Mouse (Mus musculus) midbrain, embryonic 12.5 days (tissue): Measurements from ENCODE around the gene Tfap4. TPM values are rescaled to one million over a fixed set of nuclear protein-coding genes. Genes with fewer than 3 reads are reported as not detected.

Experiments used
- ATAC-seq: fragments of 200-750 bp; cut with Nextera tagmentation; 2 replicates; pipeline ENCODE4 v1.8.0; 2017; ENCODE audit warnings: low read depth, moderate TSS enrichment, moderate library complexity; ENCODE audit not compliant: low FRiP score
- H3K27ac ChIP-seq: fragments of 300-500 bp; sonication (generic); replicated peaks from 2 replicates; pipeline ENCODE4 v1.5.1; 2016; ENCODE audit warnings: mild to moderate bottlenecking
- H3K27me3 ChIP-seq: fragments of 300-500 bp; sonication (generic); 2 replicates; pipeline ENCODE4 v1.6.1; 2016; ENCODE audit warnings: mild to moderate bottlenecking
- H3K36me3 ChIP-seq: fragments of 300-500 bp; sonication (generic); 2 replicates; pipeline ENCODE4 v1.6.1; 2016
- H3K4me1 ChIP-seq: fragments of 300-500 bp; sonication (generic); 2 replicates; pipeline ENCODE4 v1.6.1; 2016
- H3K4me2 ChIP-seq: fragments of 300-500 bp; sonication (generic); replicated peaks from 2 replicates; pipeline ENCODE4 v1.6.1; 2016; ENCODE audit warnings: mild to moderate bottlenecking, moderate library complexity
- H3K4me3 ChIP-seq: fragments of 300-500 bp; sonication (generic); 2 replicates; pipeline ENCODE4 v1.5.1; 2016; ENCODE audit warnings: mild to moderate bottlenecking
- H3K9ac ChIP-seq: fragments of 300-500 bp; sonication (generic); replicated peaks from 2 replicates; pipeline ENCODE4 v1.6.1; 2016; ENCODE audit warnings: mild to moderate bottlenecking, moderate library complexity
- H3K9me3 ChIP-seq: fragments of 300-500 bp; sonication (generic); 2 replicates; pipeline ENCODE4 v1.6.1; 2016; ENCODE audit warnings: mild to moderate bottlenecking
- WGBS: fragments of 180-500 bp; shearing (Covaris S2); methylation state at CpG from one replicate; pipeline ENCODE4 v1.1.7; 2016; 5-methylcytosine and 5-hydroxymethylcytosine counted together
- polyA plus RNA-seq: library from polyadenylated mRNA; unstranded; fragments of >200 nt; fragmentation: Nextera tagmentation; extraction: Ambion mirVana; gene quantifications from 2 replicates; pipeline ENCODE4 v1.2.1, GENCODE M21; 2016

The Tfap4 gene
- polyA plus RNA-seq, 1 experiment from 2014 or later = 17.8 TPM

DNA sequence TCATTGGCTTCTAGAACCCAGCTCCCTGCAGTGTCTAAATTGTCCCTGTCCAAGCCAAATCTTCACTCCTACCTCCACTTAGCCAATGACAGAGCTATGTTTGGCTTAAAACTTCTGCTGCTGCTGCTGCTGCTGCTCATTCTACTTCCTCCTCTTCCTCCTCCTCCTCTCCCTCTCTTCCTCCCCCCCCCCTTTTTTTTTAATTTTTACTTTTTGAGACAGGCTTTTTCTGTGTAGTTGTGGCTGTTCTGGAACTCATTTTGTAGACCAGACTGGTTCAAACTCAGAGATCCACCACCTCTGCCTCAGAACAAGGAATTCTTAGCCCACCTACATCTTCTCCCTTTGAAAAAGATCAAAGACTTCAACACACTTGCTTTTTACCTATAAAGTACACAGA, 57.1 kb downstream of the Tfap4 start:
- Histone ChIP-seq H3K9me3 (no peaks in the 10 kb centered on the region), H3K4me3 (no peak overlapping the region), H3K27ac (no peak overlapping the region), H3K4me1 (no peaks in the 10 kb centered on the region), H3K4me2 (no peak overlapping the region), H3K27me3 (no peaks in the 10 kb centered on the region), H3K36me3 (no peaks in the 10 kb centered on the region), H3K9ac (no peak overlapping the region)
- no peak for ATAC-seq

DNA sequence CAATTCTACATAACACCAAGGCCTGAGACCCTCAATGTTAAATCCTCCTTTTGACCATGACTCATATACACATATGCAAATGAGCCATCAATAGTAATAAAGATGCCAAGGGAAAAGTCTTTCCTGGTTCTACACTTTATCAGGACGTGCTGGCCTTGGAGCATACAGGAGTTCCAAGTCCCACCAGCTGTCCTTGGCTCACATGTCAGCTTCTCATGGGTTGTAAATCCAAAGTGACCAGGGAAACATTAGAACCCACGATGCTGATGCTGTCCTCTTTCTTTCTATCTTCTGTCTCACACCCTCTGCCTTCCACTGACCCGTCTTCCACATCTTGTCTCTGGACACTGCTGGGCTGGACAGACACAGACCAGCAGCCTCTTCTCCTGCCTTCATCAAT, 58.0 kb downstream of the Tfap4 start:
- no peaks in the 10 kb centered on the region for H3K9me3 ChIP-seq
- H3K4me3 ChIP-seq = no peak overlapping the region
- ATAC-seq = no peak
- H3K27ac ChIP-seq = no peak overlapping the region
- H3K27me3 ChIP-seq = no peaks in the 10 kb centered on the region
- no peak overlapping the region for H3K9ac ChIP-seq
- 88% methylated on average over 3 of the region's 3 CpGs for WGBS
- no peak overlapping the region for H3K4me2 ChIP-seq
- no peaks in the 10 kb centered on the region for H3K4me1 ChIP-seq
- H3K36me3 ChIP-seq = no peaks in the 10 kb centered on the region

DNA sequence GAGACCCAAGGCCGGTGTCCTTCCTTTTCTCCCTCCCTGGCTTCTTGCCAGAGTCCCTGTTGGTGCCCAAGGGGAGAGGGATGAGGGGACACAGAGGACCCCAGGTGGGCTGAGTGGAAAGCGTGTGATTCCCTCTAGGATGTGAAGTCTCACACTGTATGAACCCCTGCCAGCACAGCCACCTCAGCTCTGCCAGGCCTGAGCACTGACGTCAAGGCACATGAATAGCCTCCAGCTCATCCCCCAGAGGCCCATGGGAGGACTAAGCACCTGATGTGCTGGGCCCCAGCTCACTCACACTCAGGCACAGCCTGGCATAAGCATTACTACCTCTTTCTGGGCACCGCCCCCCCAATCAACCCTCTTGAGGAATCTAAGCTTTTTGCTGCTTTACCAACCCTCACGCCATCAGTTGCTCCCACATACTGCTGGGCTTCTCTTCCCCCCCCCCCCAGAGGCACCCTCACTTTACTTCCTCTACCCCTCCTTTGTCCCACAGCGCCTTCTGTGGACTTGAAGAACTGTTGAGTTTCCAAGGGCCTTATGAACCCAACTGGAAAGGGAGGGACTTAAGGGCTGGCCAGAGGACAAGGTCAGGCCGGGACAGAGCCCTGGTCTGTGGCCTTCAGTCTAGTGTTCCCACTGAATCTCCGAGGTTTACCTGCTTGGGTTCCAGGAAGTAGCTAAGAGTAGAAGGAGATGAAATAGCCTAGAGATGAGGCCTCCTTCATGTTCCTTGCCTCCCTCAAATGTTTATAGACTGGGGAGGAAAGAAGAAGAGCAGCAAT, 58.9 kb downstream of the Tfap4 start:
- no peak for ATAC-seq
- no peak overlapping the region for H3K4me3 ChIP-seq

DNA sequence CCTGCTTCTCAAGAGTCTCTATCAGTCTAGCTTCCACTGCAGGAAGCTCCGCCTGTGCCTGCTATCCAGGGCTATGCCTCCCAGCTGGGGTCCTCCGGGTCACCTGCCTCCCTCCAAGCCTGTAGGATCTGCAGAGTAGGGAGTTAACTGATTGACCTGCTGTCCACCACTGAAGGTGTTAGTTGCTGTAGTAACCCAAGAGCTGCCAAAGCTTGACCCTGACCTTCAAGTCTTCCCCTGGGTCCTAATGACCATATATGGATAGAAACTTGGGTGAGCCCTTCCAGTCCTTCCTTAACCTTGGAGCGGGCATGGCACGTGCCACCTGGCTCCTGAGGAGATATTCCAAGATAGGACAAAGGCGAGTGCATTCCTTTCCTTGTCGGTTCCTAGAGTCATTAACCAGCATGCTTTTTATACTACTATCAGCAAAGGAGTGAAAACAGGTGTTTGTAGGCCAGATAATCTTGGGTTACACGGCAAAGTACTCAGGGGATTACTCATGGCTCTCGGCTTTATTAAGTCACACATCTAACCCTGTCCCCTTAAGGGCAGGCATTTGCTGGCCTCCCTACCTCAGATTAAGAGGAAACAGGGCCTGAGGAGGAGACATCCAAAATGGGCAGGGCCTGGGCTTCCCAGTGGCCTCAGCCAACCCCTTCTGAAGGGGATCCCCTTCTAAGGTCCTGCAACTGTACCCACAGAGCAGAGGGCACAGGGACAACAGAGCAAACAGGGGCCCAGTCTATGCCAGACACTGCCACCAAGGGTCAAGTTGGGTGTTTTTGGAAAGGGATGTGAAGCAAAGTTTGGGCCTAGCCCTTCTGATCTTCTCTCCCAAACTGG, 61.7 kb downstream of the Tfap4 start:
- no peaks in the 10 kb centered on the region for H3K36me3 ChIP-seq
- 85% methylated on average over 8 of the region's 8 CpGs for WGBS
- no peak overlapping the region for H3K9ac ChIP-seq
- H3K4me2 ChIP-seq = no peak overlapping the region
- no peaks in the 10 kb centered on the region for H3K27me3 ChIP-seq
- H3K9me3 ChIP-seq = no peaks in the 10 kb centered on the region
- ATAC-seq = no peak
- no peak overlapping the region for H3K4me3 ChIP-seq
- no peaks in the 10 kb centered on the region; the same call in 1 of the 2 replicates for H3K4me1 ChIP-seq
- H3K27ac ChIP-seq = no peak overlapping the region

More for the DNA sequence above, 58.9 kb downstream of the Tfap4 start:
- no peak overlapping the region for H3K4me2 ChIP-seq
- no peaks in the 10 kb centered on the region for H3K27me3 ChIP-seq
- H3K9ac ChIP-seq = no peak overlapping the region
- WGBS = 86% methylated on average over 8 of the region's 8 CpGs
- no peaks in the 10 kb centered on the region for H3K36me3 ChIP-seq
- H3K27ac ChIP-seq = no peak overlapping the region
- no peaks in the 10 kb centered on the region for H3K4me1 ChIP-seq
- H3K9me3 ChIP-seq = no peaks in the 10 kb centered on the region

DNA sequence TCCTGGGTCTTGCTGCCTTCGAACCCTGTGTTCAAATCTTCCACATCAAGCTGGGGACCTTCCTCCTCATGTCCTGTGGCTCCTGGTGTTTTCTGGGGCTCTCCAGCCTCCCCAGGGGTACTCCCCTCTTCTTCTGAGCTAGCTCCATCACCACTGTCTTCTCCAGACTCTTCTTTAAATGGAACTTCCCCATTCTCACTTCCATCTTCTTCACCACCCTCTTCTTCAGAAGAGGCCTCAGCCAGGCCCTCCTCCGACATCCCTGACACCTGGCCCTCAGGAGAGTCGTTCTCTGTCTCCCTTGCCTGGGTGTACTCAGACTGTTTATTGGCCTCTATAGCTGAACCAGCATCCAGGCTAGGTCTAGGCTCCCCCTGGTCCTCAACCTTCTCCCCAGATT, 63.2 kb downstream of the Tfap4 start:
- Histone ChIP-seq H3K9ac (no peak overlapping the region), H3K4me2 (no peak overlapping the region), H3K36me3 (0 out of 2 replicates have a peak, but pooled peaks cover 4% of the 10 kb centered on the region), H3K9me3 (no peaks in the 10 kb centered on the region), H3K4me3 (no peak overlapping the region), H3K27me3 (no peaks in the 10 kb centered on the region), H3K4me1 (no peaks in the 10 kb centered on the region; the same call in 1 of the 2 replicates), H3K27ac (no peak overlapping the region)
- WGBS = 91% methylated on average over 3 of the region's 3 CpGs
- ATAC-seq = no peak

DNA sequence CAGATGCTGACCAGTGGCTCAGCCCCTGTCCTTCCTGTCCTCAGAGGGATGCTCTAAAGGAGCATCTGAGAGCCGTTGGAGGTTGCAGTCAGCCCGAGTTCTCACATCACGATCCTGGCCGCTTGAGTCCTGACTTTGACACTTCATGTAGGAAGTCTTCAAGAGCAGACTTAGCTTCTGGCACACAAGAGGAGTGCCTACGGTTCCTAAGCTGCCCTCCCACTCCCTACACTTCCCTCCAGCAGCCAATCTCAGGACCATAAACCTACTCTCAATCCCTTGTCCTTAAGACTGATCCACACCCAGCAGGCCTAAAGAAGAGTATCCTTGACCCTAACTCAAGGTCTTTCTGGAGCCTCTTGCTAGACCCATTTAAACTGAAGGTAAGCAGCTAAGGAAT, 63.8 kb downstream of the Tfap4 start:
- no peak overlapping the region for H3K4me3 ChIP-seq
- 90% methylated on average over 5 of the region's 5 CpGs for WGBS
- H3K27ac ChIP-seq = no peak overlapping the region
- ATAC-seq = no peak
- H3K9me3 ChIP-seq = no peaks in the 10 kb centered on the region
- H3K4me2 ChIP-seq = no peak overlapping the region
- H3K9ac ChIP-seq = no peak overlapping the region
- no peaks in the 10 kb centered on the region for H3K27me3 ChIP-seq
- 0 out of 2 replicates have a peak, but pooled peaks cover 4% of the 10 kb centered on the region for H3K36me3 ChIP-seq
- no peaks in the 10 kb centered on the region; the same call in 1 of the 2 replicates for H3K4me1 ChIP-seq

Other genes with a start within 250 kb of the Tfap4 start
- gene Adcy9, start 139.4 kb downstream of the Tfap4 start, polyA plus RNA-seq = 2.2 and 2.7 TPM in 2 replicates
- 21.5 and 22.1 TPM in 2 replicates for gene Srl, start 18.0 kb downstream of the Tfap4 start, polyA plus RNA-seq
- 28.2 and 35.6 TPM in 2 replicates for gene Glis2, start 34.9 kb upstream of the Tfap4 start, polyA plus RNA-seq
- gene Pam16, start 65.1 kb upstream of the Tfap4 start, polyA plus RNA-seq = 112 and 123 TPM in 2 replicates
- 7.7 and 11.1 TPM in 2 replicates for gene Vasn, start 80.1 kb upstream of the Tfap4 start, polyA plus RNA-seq
- gene Dnaja3, start 80.1 kb upstream of the Tfap4 start, polyA plus RNA-seq = 55.9 and 58.5 TPM in 2 replicates
- 21.7 and 22.6 TPM in 2 replicates for gene Coro7, start 119.9 kb upstream of the Tfap4 start, polyA plus RNA-seq
- 131 and 141 TPM in 2 replicates for gene Nmral1, start 159.5 kb upstream of the Tfap4 start, polyA plus RNA-seq
- gene Hmox2, start 166.5 kb upstream of the Tfap4 start, polyA plus RNA-seq = 70.1 and 81.0 TPM in 2 replicates
- 95.4 and 100 TPM in 2 replicates for gene Cdip1, start 230.4 kb upstream of the Tfap4 start, polyA plus RNA-seq